10 mouse cellular contexts compared by ENCODE assay signal in genomic region chr12:107653131-107653530, GRCm38 (mm10).
A peak's percentile ranks its signal among the peaks of the same experiment; 100 is the strongest.
DNase-seq lines count a peak whose midpoint lies in the region; ATAC-seq lines count a peak whose summit lies in the region.
"Had no signal": no experiment of that assay in that cellular context is flagged by ENCODE, and none has a peak within 500 bp of the region (broad histone marks: within the 10 kb centered on the region; RNA-seq: fewer than 3 reads in every experiment).

No protein-coding gene starts in this region.

- H3K4me3 ChIP-seq in heart, embryonic 10.5 days: no peak overlapping the region
- no peak overlapping the region for H3K4me3 ChIP-seq in limb, embryonic 12.5 days (replicated peaks)
- H3K4me3 ChIP-seq: stomach, embryonic 15.5 days had no signal

- no peak overlapping the region for H3K9ac ChIP-seq in limb, embryonic 12.5 days (replicated peaks)
- H3K9ac ChIP-seq: stomach, embryonic 15.5 days had no signal

- DNase-seq in heart, embryonic 10.5 days (ENCODE audit: low spot score): peak; percentile 77
- DNase-seq in heart, adult 9 months (ENCODE audit: low spot score in 2 of 2): no peak
- DNase-seq in kidney, postnatal 14 days: peak; percentile 7
- no peak for DNase-seq in kidney, adult 9 months
- DNase-seq in embryo, embryonic 10.5 days (ENCODE audit: low spot score): peak; percentile 69
- DNase-seq in adrenal gland, postnatal 36 days: no peak
- DNase-seq: midbrain, embryonic 14.5 days had no signal

- H3K36me3 ChIP-seq in heart, embryonic 10.5 days: no peaks in the 10 kb centered on the region
- no peaks in the 10 kb centered on the region for H3K36me3 ChIP-seq in limb, embryonic 12.5 days
- H3K36me3 ChIP-seq: stomach, embryonic 15.5 days had no signal

- H3K4me2 ChIP-seq in limb, embryonic 12.5 days: no peak overlapping the region
- H3K4me2 ChIP-seq: stomach, embryonic 15.5 days had no signal

- no peaks in the 10 kb centered on the region for H3K9me3 ChIP-seq in heart, embryonic 10.5 days
- no peaks in the 10 kb centered on the region for H3K9me3 ChIP-seq in limb, embryonic 12.5 days
- H3K9me3 ChIP-seq: stomach, embryonic 15.5 days had no signal

- peaks cover 16% of the 10 kb centered on the region for H3K4me1 ChIP-seq in heart, embryonic 10.5 days
- H3K4me1 ChIP-seq in limb, embryonic 12.5 days (replicated peaks): peaks cover 66% of the 10 kb centered on the region
- H3K4me1 ChIP-seq: stomach, embryonic 15.5 days had no signal

- WGBS in heart, embryonic 10.5 days: 22% methylated on average over 7 of the region's 7 CpGs
- 6% methylated on average over 7 of the region's 7 CpGs for WGBS in limb, embryonic 12.5 days

- H3K27ac ChIP-seq in heart, embryonic 10.5 days: peak overlapping the region; percentile 80
- H3K27ac ChIP-seq in limb, embryonic 12.5 days: 0 out of 2 replicates have a peak overlapping the region, but pooled peaks have one; percentile 53
- H3K27ac ChIP-seq: stomach, embryonic 15.5 days had no signal

- H3K27me3 ChIP-seq in heart, embryonic 10.5 days (ENCODE audit: insufficient read depth, poor library complexity, severe bottlenecking): no peaks in the 10 kb centered on the region
- peaks cover 3% of the 10 kb centered on the region; the same call in 1 of the 2 replicates for H3K27me3 ChIP-seq in limb, embryonic 12.5 days
- H3K27me3 ChIP-seq: stomach, embryonic 15.5 days had no signal

- peak; percentile 37; the same call in 1 of the 2 replicates for ATAC-seq in limb, embryonic 12.5 days (ENCODE audit: insufficient number of reproducible peaks, insufficient read depth, low FRiP score, low TSS enrichment, low read depth)
- ATAC-seq in cerebellum, adult (ENCODE audit: insufficient number of reproducible peaks, low FRiP score, low TSS enrichment): no peak

Comparison
In these comparisons a context has a peak if more than half of its experiments do, and no peak if none do; other contexts are left out.
1. DNase-seq: peak in heart, embryonic 10.5 days (single experiment), kidney, postnatal 14 days (single experiment) and embryo, embryonic 10.5 days (single experiment); none in heart, adult 9 months (0 of 2), kidney, adult 9 months (single experiment) and adrenal gland, postnatal 36 days (0 of 2).